8 mouse cellular contexts compared by ENCODE assay signal in genomic region chr19:60889101-60889713, GRCm38 (mm10). TPM values are rescaled to one million over a fixed set of nuclear protein-coding genes. Genes with fewer than 3 reads are reported as not detected.
DNase-seq lines count a peak whose midpoint lies in the region; ATAC-seq and TF ChIP-seq lines count a peak whose summit lies in the region.

No protein-coding gene starts in this region.

- H3K27me3 ChIP-seq in E14TG2a.4 (ENCODE audit: insufficient read depth, low read length), result peaks cover 16% of the 10 kb centered on the region
- H3K27me3 ChIP-seq in erythroblast, embryonic 14.5 days (ENCODE audit: control insufficient read depth), result peaks cover 19% of the 10 kb centered on the region
- no peaks in the 10 kb centered on the region for H3K27me3 ChIP-seq in heart, embryonic 16.5 days (ENCODE audit: control insufficient read depth, insufficient read depth, low read length)
- H3K27me3 ChIP-seq in lung, embryonic 14.5 days (ENCODE audit: insufficient read depth, low read length), result no peaks in the 10 kb centered on the region

- DNase-seq in kidney, postnatal 25 days, result peak; percentile 84 to 91
- peak; percentile 83 for DNase-seq in lung, embryonic 14.5 days
- peak; percentile 26 for DNase-seq in ovary, postnatal 14 days (ENCODE audit: low spot score)
- DNase-seq in urinary bladder, postnatal 14 days (ENCODE audit: low spot score), result peak; percentile 53

- peak; percentile 63 for TF ChIP-seq CTCF in E14TG2a.4 (conservative IDR thresholded peaks at IDR 0.05; ENCODE audit: low read length)
- no peak for TF ChIP-seq CTCF in bone marrow, adult 2 months (IDR thresholded peaks at IDR 0.05; ENCODE audit: control insufficient read depth, insufficient read depth, low read length)
- TF ChIP-seq CTCF in lung, embryonic 14.5 days (IDR thresholded peaks at IDR 0.05; ENCODE audit: low read depth), result no peak

- no peaks in the 10 kb centered on the region for H3K9me3 ChIP-seq in E14TG2a.4 (ENCODE audit: low read length)
- no peaks in the 10 kb centered on the region; the same call in 1 of the 2 replicates for H3K9me3 ChIP-seq in erythroblast, embryonic 14.5 days (ENCODE audit: control insufficient read depth, low read length)
- H3K9me3 ChIP-seq in heart, embryonic 16.5 days (replicated peaks; ENCODE audit: control insufficient read depth, low read length), result no peaks in the 10 kb centered on the region
- H3K9me3 ChIP-seq in lung, embryonic 14.5 days (ENCODE audit: low read depth, low read length), result no peaks in the 10 kb centered on the region

- TF ChIP-seq POLR2A in bone marrow, adult 2 months (IDR thresholded peaks at IDR 0.05; ENCODE audit: borderline replicate concordance, control insufficient read depth, low read depth, low read length), result no peak

- no peaks in the 10 kb centered on the region for H3K36me3 ChIP-seq in E14TG2a.4 (ENCODE audit: insufficient read depth, low read length)
- H3K36me3 ChIP-seq in erythroblast, embryonic 14.5 days (ENCODE audit: control insufficient read depth), result no peaks in the 10 kb centered on the region
- H3K36me3 ChIP-seq in heart, embryonic 16.5 days (ENCODE audit: control insufficient read depth, insufficient read depth), result no peaks in the 10 kb centered on the region
- H3K36me3 ChIP-seq in lung, embryonic 14.5 days (ENCODE audit: insufficient read depth), result no peaks in the 10 kb centered on the region

- H3K4me2 ChIP-seq in heart, embryonic 16.5 days (ENCODE audit: low read depth, low read length), result peak overlapping the region; percentile 82
- H3K4me2 ChIP-seq in lung, embryonic 14.5 days, result peak overlapping the region; percentile 81

- H3K9ac ChIP-seq in heart, embryonic 16.5 days (ENCODE audit: low read length), result peak overlapping the region; percentile 86
- H3K9ac ChIP-seq in lung, embryonic 14.5 days, result peak overlapping the region; percentile 86

- peaks cover 22% of the 10 kb centered on the region for H3K4me1 ChIP-seq in E14TG2a.4 (replicated peaks; ENCODE audit: low read depth, low read length)
- no peaks in the 10 kb centered on the region for H3K4me1 ChIP-seq in bone marrow, adult 2 months (ENCODE audit: control insufficient read depth, insufficient read depth, low read length)
- peaks cover 53% of the 10 kb centered on the region for H3K4me1 ChIP-seq in erythroblast, embryonic 14.5 days (ENCODE audit: control insufficient read depth)
- peaks cover 16% of the 10 kb centered on the region for H3K4me1 ChIP-seq in heart, embryonic 16.5 days (ENCODE audit: control insufficient read depth, insufficient read depth, low read length)
- H3K4me1 ChIP-seq in lung, embryonic 14.5 days (ENCODE audit: insufficient read depth), result no peaks in the 10 kb centered on the region; the same call in 1 of the 2 replicates

- 11% methylated on average over 17 of the region's 17 CpGs for WGBS in bone marrow, adult 2 months
- 11% methylated on average over 17 of the region's 17 CpGs for WGBS in heart, embryonic 16.5 days
- WGBS in lung, embryonic 14.5 days, result 3% methylated on average over 17 of the region's 17 CpGs

- peak; percentile 31 for ATAC-seq in heart, embryonic 16.5 days (replicated peaks; ENCODE audit: extremely low read depth, insufficient read depth, low FRiP score)
- peak; percentile 42 for ATAC-seq in lung, embryonic 14.5 days (ENCODE audit: insufficient read depth)

- peak overlapping the region; percentile 98 for H3K4me3 ChIP-seq in E14TG2a.4 (replicated peaks; ENCODE audit: low read length)
- H3K4me3 ChIP-seq in bone marrow, adult 2 months (replicated peaks; ENCODE audit: control insufficient read depth, low read depth, low read length), result peak overlapping the region; percentile 76
- peak overlapping the region; percentile 100 for H3K4me3 ChIP-seq in erythroblast, embryonic 14.5 days (replicated peaks)
- H3K4me3 ChIP-seq in heart, embryonic 16.5 days (ENCODE audit: low read length), result peak overlapping the region; percentile 96
- H3K4me3 ChIP-seq in lung, embryonic 14.5 days (ENCODE audit: low read depth, low read length), result peak overlapping the region; percentile 79

- peak overlapping the region; percentile 99 for H3K27ac ChIP-seq in bone marrow, adult 2 months (ENCODE audit: control insufficient read depth, insufficient read depth, low read depth, low read length, poor library complexity)
- H3K27ac ChIP-seq in heart, embryonic 16.5 days (ENCODE audit: low read length), result peak overlapping the region; percentile 96
- peak overlapping the region; percentile 98 for H3K27ac ChIP-seq in lung, embryonic 14.5 days (ENCODE audit: low read depth)

RNA-seq across cellular contexts. Expression of gene Grk5, which starts 0.3 kb away (rescaled TPM):
- polyA plus RNA-seq in bone marrow, adult 2 months (2011; ENCODE audit: insufficient read depth, insufficient read length, low replicate concordance, missing spikeins), result 1.8 and 7.2 TPM in 2 replicates
- polyA plus RNA-seq in erythroblast, embryonic 14.5 days (2012), result 0.06 and 0.20 TPM in 2 replicates
- polyA plus RNA-seq in heart, embryonic 16.5 days (2015; fragmentation: Nextera tagmentation; extraction: Ambion mirVana), result 3.5 and 3.6 TPM in 2 replicates
- polyA plus RNA-seq in lung, embryonic 14.5 days (2014; fragmentation: Nextera tagmentation; extraction: Ambion mirVana), result 3.2 and 4.5 TPM in 2 replicates

RNA-seq across cellular contexts. Expression of gene Prdx3, which starts 14.9 kb away (rescaled TPM):
- polyA plus RNA-seq in bone marrow, adult 2 months (2011; ENCODE audit: insufficient read depth, insufficient read length, low replicate concordance, missing spikeins), result 72.6 and 93.5 TPM in 2 replicates
- 3.3 and 3.7 TPM in 2 replicates for polyA plus RNA-seq in erythroblast, embryonic 14.5 days (2012)
- polyA plus RNA-seq in heart, embryonic 16.5 days (2015; fragmentation: Nextera tagmentation; extraction: Ambion mirVana), result 202 and 217 TPM in 2 replicates
- polyA plus RNA-seq in lung, embryonic 14.5 days (2014; fragmentation: Nextera tagmentation; extraction: Ambion mirVana), result 115 and 125 TPM in 2 replicates

RNA-seq across cellular contexts. Expression of gene Sfxn4, which starts 27.9 kb away (rescaled TPM):
- 6.5 and 9.7 TPM in 2 replicates for polyA plus RNA-seq in bone marrow, adult 2 months (2011; ENCODE audit: insufficient read depth, insufficient read length, low replicate concordance, missing spikeins)
- 0.04 TPM in 1 of 2 replicates, not detected in the other for polyA plus RNA-seq in erythroblast, embryonic 14.5 days (2012)
- 7.9 and 8.2 TPM in 2 replicates for polyA plus RNA-seq in heart, embryonic 16.5 days (2015; fragmentation: Nextera tagmentation; extraction: Ambion mirVana)
- polyA plus RNA-seq in lung, embryonic 14.5 days (2014; fragmentation: Nextera tagmentation; extraction: Ambion mirVana), result 6.4 and 6.5 TPM in 2 replicates

Comparison
In these comparisons a context has a peak if more than half of its experiments do, and no peak if none do; other contexts are left out.
1. Peak in every context shown above with its lines: DNase-seq, ATAC-seq, H3K4me3 ChIP-seq and H3K27ac ChIP-seq.
2. DNase-seq: peak in every context shown above with its lines; median percentile 88 in kidney, postnatal 25 days; 83 in lung, embryonic 14.5 days; 53 in urinary bladder, postnatal 14 days; 26 in ovary, postnatal 14 days.
3. RNA of gene Prdx3, which starts 14.9 kb away (polyA plus RNA-seq): 202 to 217 TPM in heart, embryonic 16.5 days, 115 to 125 TPM in lung, embryonic 14.5 days and 72.6 to 93.5 TPM in bone marrow, adult 2 months; 3.3 to 3.7 TPM in erythroblast, embryonic 14.5 days; every median in the first group is over 10 times any median in the second.